Mouse (Mus musculus) ES-E14 (cell line): ENCODE data around the gene Cdc40. TPM values are rescaled to one million over a fixed set of nuclear protein-coding genes. Genes with fewer than 3 reads are reported as not detected.
A peak's percentile ranks its signal among the peaks of the same experiment; 100 is the strongest.

Experiments used
- DNase-seq: peaks from one replicate; pipeline ENCODE4 v3.0.0-alpha.2; 2013; ENCODE audit warnings: low read depth, low spot score
- H3K27ac ChIP-seq: 2 replicates; pipeline ENCODE4 v1.5.1; 2012; ENCODE audit warnings: low read depth, mild to moderate bottlenecking, low read length, moderate library complexity, mixed read lengths; ENCODE audit not compliant: poor library complexity, insufficient read depth, severe bottlenecking
- H3K36me3 ChIP-seq: 2 replicates; pipeline ENCODE4 v1.6.1; 2012; ENCODE audit warnings: mild to moderate bottlenecking, low read length, moderate library complexity, mixed read lengths; ENCODE audit not compliant: control insufficient read depth, poor library complexity, insufficient read depth, severe bottlenecking
- H3K4me1 ChIP-seq, 2 experiments: fragments of 150-350 bp in 1 of 2; sonication (generic) in 1 of 2; 2 replicates each; pipeline ENCODE4 v1.6.1; 2012; ENCODE audit warnings: low read length in 2 of 2, mild to moderate bottlenecking in 1 of 2, mixed read lengths in 1 of 2; ENCODE audit not compliant: control insufficient read depth in 2 of 2, insufficient read depth in 2 of 2, poor library complexity in 1 of 2
- H3K4me3 ChIP-seq, 2 experiments: fragments of 150-350 bp in 1 of 2; sonication (generic) in 1 of 2; 2 replicates each; pipeline ENCODE4 v1.5.1; 2012; ENCODE audit warnings: low read length in 2 of 2, low read depth in 1 of 2, mild to moderate bottlenecking in 1 of 2, mixed read lengths in 1 of 2; ENCODE audit not compliant: insufficient read depth in 1 of 2, poor library complexity in 1 of 2, severe bottlenecking in 1 of 2
- H3K9ac ChIP-seq: 2 replicates; pipeline ENCODE4 v1.6.1; 2012; ENCODE audit warnings: low read depth, mild to moderate bottlenecking, low read length, mixed read lengths; ENCODE audit not compliant: poor library complexity, insufficient read depth, severe bottlenecking
- H3K9me3 ChIP-seq: fragments of 150-350 bp; sonication (generic); 2 replicates; pipeline ENCODE4 v1.6.1; 2012; ENCODE audit warnings: low read depth, mild to moderate bottlenecking, low read length; ENCODE audit not compliant: control insufficient read depth, insufficient read depth
- CHD2 ChIP-seq: IDR thresholded peaks from 2 replicates; pipeline ENCODE4 v1.6.1; 2014; ENCODE audit warnings: mild to moderate bottlenecking, low read depth, low read length, inconsistent platforms
- HCFC1 ChIP-seq: IDR thresholded peaks from 2 replicates; pipeline ENCODE4 v1.6.1; 2012; ENCODE audit warnings: low read length, inconsistent platforms, borderline replicate concordance; ENCODE audit not compliant: insufficient read depth
- MAFK ChIP-seq: IDR thresholded peaks from 2 replicates; pipeline ENCODE4 v1.6.1; 2014; ENCODE audit warnings: mild to moderate bottlenecking, low read depth, low read length, inconsistent platforms; ENCODE audit not compliant: insufficient read depth
- ZC3H11A ChIP-seq: IDR thresholded peaks from 2 replicates; pipeline ENCODE4 v1.6.1; 2012; ENCODE audit warnings: low read depth, mild to moderate bottlenecking, inconsistent platforms, low read length, borderline replicate concordance
- ZNF384 ChIP-seq: IDR thresholded peaks from 2 replicates; pipeline ENCODE4 v1.6.1; 2012; ENCODE audit warnings: low read depth, low read length, inconsistent platforms
- in situ Hi-C, 2 experiments: fragments of 600-800 bp; cut with MboI; formaldehyde crosslinking; loops; one replicate each; pipeline ENCODE4 v1.15.1; 2025; ENCODE audit warnings: low sequenced_read_pairs in 2 of 2, inconsistent platforms in 1 of 2; ENCODE audit not compliant: unreplicated experiment in 2 of 2
- total RNA-seq: library from RNA; depleted of rRNA; stranded (reverse); fragments of 300-350 nt; gene quantifications from 2 replicates; pipeline ENCODE4 v1.2.3, GENCODE M21; 2012

The Cdc40 gene
- total RNA-seq, 1 experiment: 13.0 TPM

DNA sequence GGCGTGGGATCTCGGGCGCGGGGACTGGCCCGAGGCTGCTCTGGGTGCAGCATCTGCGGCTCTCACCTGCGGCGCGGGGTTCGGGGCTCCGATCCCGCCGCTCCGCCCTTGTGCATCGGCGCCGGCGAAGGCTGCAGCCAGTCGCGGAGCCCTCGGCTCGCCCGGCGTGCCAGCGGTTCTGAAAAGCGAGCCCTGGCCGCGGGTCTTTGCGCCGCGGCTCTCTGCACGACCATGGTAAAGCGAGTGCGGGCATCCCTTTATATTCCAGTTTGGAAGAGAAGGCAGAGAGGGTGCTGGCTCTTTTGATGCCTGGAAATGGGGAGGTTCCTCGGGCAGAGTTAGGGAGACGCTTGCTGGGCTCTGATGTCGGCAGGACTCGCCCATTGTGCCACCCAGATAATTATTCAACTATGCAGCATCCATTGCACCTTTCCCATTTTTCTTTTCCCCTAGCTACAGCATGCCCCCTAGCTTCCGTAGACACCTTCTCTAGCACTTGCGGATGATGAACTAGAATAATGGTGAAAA, 1.2 kb upstream of the Cdc40 start:
- Histone ChIP-seq H3K27ac (peak overlapping the region; percentile 16; the same call in 1 of the 2 replicates), H3K9ac (peak overlapping the region; percentile 96), H3K9me3 (no peaks in the 10 kb centered on the region), H3K4me1 (peaks cover 0 to 2% of the 10 kb centered on the region in 2 experiments; a peak in 1 of 4 replicates), H3K36me3 (no peaks in the 10 kb centered on the region), H3K4me3 (peak overlapping the region; percentile 89 to 92)
- peak; percentile 17 for DNase-seq
- in situ Hi-C loops: no loop called here
- TF ChIP-seq ZC3H11A (no peak), HCFC1 (no peak), CHD2 (no peak), MAFK (no peak), ZNF384 (no peak)

DNA sequence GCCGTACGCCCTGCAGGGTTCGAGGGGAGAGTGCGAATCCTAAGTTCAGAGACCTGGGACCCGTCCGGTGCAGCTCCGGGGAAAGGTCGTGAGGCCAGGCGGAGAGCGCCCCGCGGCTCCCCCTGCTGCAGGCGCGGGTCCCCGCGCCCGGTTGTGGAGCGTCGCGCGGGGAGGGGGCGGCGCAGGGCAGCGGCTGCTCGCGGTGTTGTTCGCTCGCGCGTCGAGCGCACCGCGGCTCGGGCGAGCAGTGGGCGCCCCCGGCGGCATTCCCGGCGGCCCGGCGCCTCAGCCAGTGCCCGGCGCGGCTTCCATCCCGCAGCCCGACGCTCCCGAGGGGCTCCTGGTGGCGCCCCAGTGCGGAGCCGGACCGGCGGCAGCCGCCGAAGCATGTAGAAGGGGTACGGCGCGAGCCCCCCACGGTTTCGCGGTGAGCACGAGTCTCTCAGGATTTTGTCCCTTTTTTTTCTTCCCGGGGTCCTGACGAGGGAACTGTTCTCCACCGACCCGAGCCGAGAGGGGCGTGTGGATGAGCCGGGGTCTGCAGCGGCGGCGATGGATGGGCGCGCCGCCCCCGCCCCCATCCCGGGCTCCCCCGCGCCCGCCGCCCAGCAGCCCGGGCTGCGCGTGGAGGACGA, 650 bp upstream of the Cdc40 start:
- in situ Hi-C loops: no loop called here
- Histone ChIP-seq H3K27ac (peak overlapping the region; percentile 90), H3K4me1 (peaks cover 0 to 2% of the 10 kb centered on the region in 2 experiments; a peak in 1 of 4 replicates), H3K4me3 (peak overlapping the region; percentile 89 to 92), H3K9ac (peak overlapping the region; percentile 96), H3K9me3 (no peaks in the 10 kb centered on the region), H3K36me3 (no peaks in the 10 kb centered on the region)
- DNase-seq: no peak
- no peak for TF ChIP-seq ZC3H11A
- no peak for TF ChIP-seq ZNF384
- no peak for TF ChIP-seq CHD2
- no peak for TF ChIP-seq HCFC1
- no peak for TF ChIP-seq MAFK

GRCm38 (mm10) chr10:40882333-40882732, 778 bp downstream of the Cdc40 start:
- in situ Hi-C loops: no loop called here
- Histone ChIP-seq H3K9me3 (no peaks in the 10 kb centered on the region), H3K27ac (no peak overlapping the region), H3K36me3 (no peaks in the 10 kb centered on the region), H3K4me3 (peak overlapping the region; percentile 92 to 99), H3K9ac (peak overlapping the region; percentile 98), H3K4me1 (peaks cover 0 to 2% of the 10 kb centered on the region in 2 experiments; a peak in 1 of 4 replicates)
- DNase-seq: no peak
- TF ChIP-seq MAFK (no peak), ZNF384 (no peak), ZC3H11A (no peak), HCFC1 (no peak)

DNA sequence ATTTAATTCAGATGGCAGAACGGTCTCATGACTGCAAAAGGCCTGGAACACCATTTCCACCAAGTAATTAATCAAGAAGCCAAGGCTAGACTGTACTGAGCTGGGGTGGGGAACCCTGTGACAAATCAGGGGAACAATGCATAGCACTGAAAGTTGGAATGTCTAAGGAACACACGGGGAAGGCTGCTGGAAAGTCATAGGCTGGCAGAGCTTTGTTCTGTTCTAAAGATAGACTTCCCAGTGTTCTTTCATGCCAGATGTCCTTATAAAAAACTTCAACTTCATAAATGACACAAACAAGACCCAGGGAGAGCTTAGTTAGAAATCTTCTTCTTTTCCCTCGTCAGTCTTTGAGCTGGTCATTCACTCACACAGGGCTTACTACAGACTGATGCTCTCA, 1.9 kb downstream of the Cdc40 start:
- in situ Hi-C loops: no loop called here
- Histone ChIP-seq H3K4me3 (no peak overlapping the region), H3K36me3 (no peaks in the 10 kb centered on the region), H3K4me1 (peaks cover 0 to 2% of the 10 kb centered on the region in 2 experiments; a peak in 1 of 4 replicates), H3K27ac (no peak overlapping the region), H3K9ac (no peak overlapping the region), H3K9me3 (no peaks in the 10 kb centered on the region)
- DNase-seq: no peak
- no peak for TF ChIP-seq ZC3H11A
- no peak for TF ChIP-seq ZNF384
- TF ChIP-seq MAFK: no peak
- TF ChIP-seq HCFC1: no peak
- TF ChIP-seq CHD2: no peak

DNA sequence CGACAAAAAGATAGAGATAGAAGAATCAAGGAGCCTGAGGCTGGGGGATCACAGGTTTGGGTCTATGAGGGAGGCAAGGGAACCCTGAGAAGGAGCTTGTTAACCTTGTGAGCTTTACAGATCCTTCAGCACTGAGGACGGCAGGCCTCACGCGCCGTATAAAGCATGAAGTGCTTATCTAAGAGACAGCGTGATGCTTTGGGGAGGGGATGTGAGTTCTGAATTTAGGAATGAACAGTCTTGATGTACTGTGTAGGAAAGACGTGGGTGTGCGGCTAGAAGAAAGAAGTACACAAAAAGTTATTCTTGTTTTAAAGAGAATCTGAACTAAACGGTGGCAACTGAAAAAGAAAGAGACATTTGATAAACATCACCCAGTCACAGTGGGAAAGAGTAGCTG, 3.1 kb downstream of the Cdc40 start:
- TF ChIP-seq ZC3H11A: no peak
- no peak for TF ChIP-seq HCFC1
- no peak for TF ChIP-seq CHD2
- no peak for TF ChIP-seq MAFK
- no peak for TF ChIP-seq ZNF384

More for the DNA sequence above, 3.1 kb downstream of the Cdc40 start:
- Histone ChIP-seq H3K4me1 (peaks cover 0 to 2% of the 10 kb centered on the region in 2 experiments; a peak in 1 of 4 replicates), H3K36me3 (peaks cover 3% of the 10 kb centered on the region; the same call in 1 of the 2 replicates), H3K9me3 (no peaks in the 10 kb centered on the region), H3K27ac (no peak overlapping the region), H3K9ac (no peak overlapping the region), H3K4me3 (no peak overlapping the region)
- DNase-seq: no peak
- in situ Hi-C loops: no loop called here
